Mouse (Mus musculus) lung, postnatal 0 days (tissue): ENCODE results near the gene Cabp2. TPM values are rescaled to one million over a fixed set of nuclear protein-coding genes. Genes with fewer than 3 reads are reported as not detected.
A peak's percentile ranks its signal among the peaks of the same experiment; 100 is the strongest.

Source experiments
- ATAC-seq: fragments of 200-750 bp; cut with Nextera tagmentation; 2 replicates; pipeline ENCODE4 v1.8.0; 2017; ENCODE audit warnings: moderate library complexity
- DNase-seq: peaks from one replicate; pipeline ENCODE4 v3.0.0-alpha.2; 2016; ENCODE audit warnings: low spot score
- H3K27ac ChIP-seq: fragments of 300-500 bp; sonication (generic); 2 replicates; pipeline ENCODE4 v1.5.1; 2014; ENCODE audit warnings: antibody characterized with exemption, mild to moderate bottlenecking, low read length, mixed read lengths
- H3K27me3 ChIP-seq: fragments of 300-500 bp; sonication (generic); replicated peaks from 2 replicates; pipeline ENCODE4 v1.6.1; 2014; ENCODE audit warnings: low read length, mixed read lengths; ENCODE audit not compliant: insufficient read depth
- H3K36me3 ChIP-seq: fragments of 300-500 bp; sonication (generic); 2 replicates; pipeline ENCODE4 v1.6.1; 2014; ENCODE audit warnings: low read length, mixed read lengths; ENCODE audit not compliant: insufficient read depth
- H3K4me1 ChIP-seq: fragments of 300-500 bp; sonication (generic); 2 replicates; pipeline ENCODE4 v1.6.1; 2014; ENCODE audit warnings: antibody characterized with exemption, low read depth, low read length, mixed read lengths; ENCODE audit not compliant: insufficient read depth
- H3K4me2 ChIP-seq: fragments of 300-500 bp; sonication (generic); replicated peaks from 2 replicates; pipeline ENCODE4 v1.6.1; 2014; ENCODE audit warnings: low read depth, mild to moderate bottlenecking, low read length, moderate library complexity, mixed read lengths
- H3K4me3 ChIP-seq: fragments of 300-500 bp; sonication (generic); 2 replicates; pipeline ENCODE4 v1.5.1; 2014; ENCODE audit warnings: low read depth, low read length
- H3K9ac ChIP-seq: fragments of 300-500 bp; sonication (generic); replicated peaks from 2 replicates; pipeline ENCODE4 v1.6.1; 2014; ENCODE audit warnings: low read depth, mild to moderate bottlenecking
- H3K9me3 ChIP-seq: fragments of 300-500 bp; sonication (generic); 2 replicates; pipeline ENCODE4 v1.6.1; 2016; ENCODE audit warnings: low read length, mixed read lengths
- CTCF ChIP-seq: IDR thresholded peaks from 2 replicates; pipeline ENCODE4 v1.5.1; 2016; ENCODE audit warnings: antibody characterized with exemption, mild to moderate bottlenecking
- EP300 ChIP-seq: IDR thresholded peaks from 2 replicates; pipeline ENCODE4 v1.6.1; 2016; ENCODE audit warnings: antibody characterized with exemption, mild to moderate bottlenecking, control low read depth
- WGBS: fragments of 180-500 bp; shearing (Covaris S2); extraction: QIAGEN DNeasy Blood & Tissue Kit; methylation state at CpG from one replicate; pipeline ENCODE4 v1.1.7; 2014; 5-methylcytosine and 5-hydroxymethylcytosine counted together
- polyA plus RNA-seq: library from polyadenylated mRNA; unstranded; fragments of >200 nt; fragmentation: Nextera tagmentation; extraction: Ambion mirVana; gene quantifications from 2 replicates; pipeline ENCODE4 v1.2.1, GENCODE M21; 2015

Gene Cabp2
- polyA plus RNA-seq, 1 experiment from 2014 or later = not detected

- DNase-seq (no peak), ATAC-seq (peak; percentile 11; the same call in 1 of the 2 replicates)
Measured at GRCm38 (mm10) chr19:4083826-4084225, 2.4 kb downstream of the Cabp2 start.

GRCm38 (mm10) chr19:4084984-4085383 lies 3.6 kb downstream of the Cabp2 start:
- DNase-seq = peak; percentile 70
- Histone ChIP-seq H3K4me2 (no peak overlapping the region), H3K9ac (no peak overlapping the region), H3K9me3 (no peaks in the 10 kb centered on the region), H3K4me3 (no peak overlapping the region), H3K27ac (no peak overlapping the region), H3K27me3 (no peaks in the 10 kb centered on the region), H3K36me3 (no peaks in the 10 kb centered on the region), H3K4me1 (no peaks in the 10 kb centered on the region)
- peak; percentile 58; the same call in 1 of the 2 replicates for ATAC-seq
- TF ChIP-seq CTCF (peak; percentile 70), EP300 (no peak)
- 71% methylated on average over 1 of the region's 1 CpGs for WGBS

More at GRCm38 (mm10) chr19:4083826-4084225, 2.4 kb downstream of the Cabp2 start:
- no peaks in the 10 kb centered on the region for H3K36me3 ChIP-seq
- H3K27me3 ChIP-seq = no peaks in the 10 kb centered on the region
- 17% methylated on average over 6 of the region's 8 CpGs for WGBS
- H3K9me3 ChIP-seq = no peaks in the 10 kb centered on the region
- 0 out of 2 replicates have a peak, but pooled peaks have one; percentile 23 for TF ChIP-seq CTCF
- TF ChIP-seq EP300 = no peak
- H3K4me3 ChIP-seq = no peak overlapping the region
- no peaks in the 10 kb centered on the region for H3K4me1 ChIP-seq
- H3K4me2 ChIP-seq = no peak overlapping the region
- no peak overlapping the region for H3K9ac ChIP-seq
- no peak overlapping the region for H3K27ac ChIP-seq

- Histone ChIP-seq H3K27me3 (no peaks in the 10 kb centered on the region), H3K4me3 (no peak overlapping the region), H3K36me3 (no peaks in the 10 kb centered on the region), H3K4me1 (no peaks in the 10 kb centered on the region), H3K9ac (no peak overlapping the region), H3K27ac (no peak overlapping the region), H3K4me2 (no peak overlapping the region), H3K9me3 (no peaks in the 10 kb centered on the region)
- TF ChIP-seq CTCF (no peak), EP300 (no peak)
- DNase-seq = no peak
- ATAC-seq = no peak
- WGBS = 92% methylated on average over 15 of the region's 15 CpGs
Measured at GRCm38 (mm10) chr19:4086156-4086555, 4.8 kb downstream of the Cabp2 start.

- Histone ChIP-seq H3K9me3 (no peaks in the 10 kb centered on the region), H3K4me1 (no peaks in the 10 kb centered on the region), H3K9ac (no peak overlapping the region), H3K4me2 (no peak overlapping the region), H3K4me3 (no peak overlapping the region), H3K27ac (no peak overlapping the region), H3K36me3 (no peaks in the 10 kb centered on the region), H3K27me3 (no peaks in the 10 kb centered on the region)
- whole genome bisulfite sequencing = 82% methylated on average over 5 of the region's 5 CpGs
- ATAC-seq (no peak), DNase-seq (no peak)
- TF ChIP-seq EP300 (no peak), CTCF (no peak)
Measured at GRCm38 (mm10) chr19:4087090-4087489, 5.7 kb downstream of the Cabp2 start.

GRCm38 (mm10) chr19:4088146-4088545 lies 6.8 kb downstream of the Cabp2 start:
- 29% methylated on average over 5 of the region's 5 CpGs for WGBS
- no peak overlapping the region for H3K9ac ChIP-seq
- peak; percentile 13 for DNase-seq
- no peaks in the 10 kb centered on the region for H3K9me3 ChIP-seq
- TF ChIP-seq EP300 (no peak), CTCF (no peak)
- no peak overlapping the region for H3K4me3 ChIP-seq
- no peak overlapping the region for H3K27ac ChIP-seq
- H3K4me1 ChIP-seq = no peaks in the 10 kb centered on the region
- no peaks in the 10 kb centered on the region for H3K27me3 ChIP-seq
- no peaks in the 10 kb centered on the region for H3K36me3 ChIP-seq
- no peak overlapping the region for H3K4me2 ChIP-seq
- no peak for ATAC-seq

- H3K36me3 ChIP-seq = no peaks in the 10 kb centered on the region
- H3K4me3 ChIP-seq = no peak overlapping the region
- ATAC-seq (no peak), DNase-seq (no peak)
- H3K9ac ChIP-seq = no peak overlapping the region
- no peaks in the 10 kb centered on the region for H3K9me3 ChIP-seq
- no peak overlapping the region for H3K4me2 ChIP-seq
- H3K27me3 ChIP-seq = no peaks in the 10 kb centered on the region
- TF ChIP-seq CTCF = no peak
- TF ChIP-seq EP300 = no peak
- 77% methylated on average over 6 of the region's 6 CpGs for WGBS
- no peak overlapping the region for H3K27ac ChIP-seq
- H3K4me1 ChIP-seq = no peaks in the 10 kb centered on the region
Measured at GRCm38 (mm10) chr19:4089128-4089527, 7.8 kb downstream of the Cabp2 start.

- ATAC-seq = no peak
- H3K4me3 ChIP-seq = no peak overlapping the region
- H3K4me1 ChIP-seq = no peaks in the 10 kb centered on the region
- H3K27me3 ChIP-seq = no peaks in the 10 kb centered on the region
- TF ChIP-seq CTCF (no peak), EP300 (no peak)
- H3K36me3 ChIP-seq = no peaks in the 10 kb centered on the region
- 84% methylated on average over 3 of the region's 3 CpGs for WGBS
- DNase-seq = no peak
- no peaks in the 10 kb centered on the region for H3K9me3 ChIP-seq
- H3K27ac ChIP-seq = no peak overlapping the region
- no peak overlapping the region for H3K4me2 ChIP-seq
- H3K9ac ChIP-seq = no peak overlapping the region
Measured at GRCm38 (mm10) chr19:4090446-4090845, 9.1 kb downstream of the Cabp2 start.
